Mouse (Mus musculus): ENCODE data around the gene Rai1. TPM values are rescaled to one million over a fixed set of nuclear protein-coding genes. Genes with fewer than 3 reads are reported as not detected.
A peak's percentile ranks its signal among the peaks of the same experiment; 100 is the strongest.

Gene Rai1
- polyA plus RNA-seq, 2 experiments, result 4.5 to 7.2 TPM

DNA sequence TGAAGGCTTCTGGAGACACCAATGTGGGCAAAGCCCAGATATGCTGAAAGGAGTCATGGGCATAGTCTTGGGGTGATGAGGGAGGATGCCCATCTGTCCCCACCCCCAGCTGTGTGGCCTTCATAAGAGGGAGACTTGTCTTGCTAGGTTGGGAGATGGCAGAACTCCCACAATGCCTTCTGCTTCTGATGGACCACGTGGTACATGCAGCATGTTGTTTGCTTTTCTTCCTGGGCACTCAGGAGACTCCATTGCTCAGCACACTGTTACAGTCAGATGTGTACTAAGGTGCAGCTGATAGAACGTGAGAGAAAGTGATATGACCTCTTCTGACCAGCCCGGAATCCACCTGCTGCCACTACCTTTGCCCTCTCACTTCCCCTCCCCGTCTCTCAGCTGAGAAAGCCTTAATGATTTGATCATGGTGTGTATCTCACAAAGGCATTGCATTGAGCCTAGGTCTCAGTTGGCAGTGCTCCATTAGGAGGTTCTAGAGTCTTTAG is 43.3 kb upstream of the Rai1 start:
- Histone ChIP-seq H3K4me1 (replicated peaks; ENCODE audit: control insufficient read depth in 2 of 2, insufficient read depth in 2 of 2, low read length in 1 of 2) (peaks cover 0 to 10% of the 10 kb centered on the region in 2 experiments; a peak in 1 of 4 replicates), H3K27me3 (ENCODE audit: control insufficient read depth, insufficient read depth, low read length) (no peaks in the 10 kb centered on the region), H3K4me3 (ENCODE audit: insufficient read depth in 1 of 2, low read depth in 2 of 2, low read length in 2 of 2) (no peak overlapping the region), H3K27ac (no peak overlapping the region), H3K9ac (replicated peaks) (no peak overlapping the region), H3K9me3 (ENCODE audit: control insufficient read depth, low read length) (no peaks in the 10 kb centered on the region), H3K4me2 (ENCODE audit: low read depth) (no peak overlapping the region), H3K36me3 (replicated peaks; ENCODE audit: control insufficient read depth, insufficient read depth, low read depth) (no peaks in the 10 kb centered on the region)
- 54% methylated on average over 4 of the region's 4 CpGs for WGBS (ENCODE audit: insufficient replicate concordance)
- ATAC-seq (ENCODE audit: insufficient read depth) (no peak), DNase-seq (ENCODE audit: low read depth in 3 of 3, low spot score in 3 of 3) (no peak)
- TF ChIP-seq EP300 (IDR thresholded peaks at IDR 0.05; ENCODE audit: low read depth) (no peak), CTCF (IDR thresholded peaks at IDR 0.05; ENCODE audit: low read depth) (no peak)

DNA sequence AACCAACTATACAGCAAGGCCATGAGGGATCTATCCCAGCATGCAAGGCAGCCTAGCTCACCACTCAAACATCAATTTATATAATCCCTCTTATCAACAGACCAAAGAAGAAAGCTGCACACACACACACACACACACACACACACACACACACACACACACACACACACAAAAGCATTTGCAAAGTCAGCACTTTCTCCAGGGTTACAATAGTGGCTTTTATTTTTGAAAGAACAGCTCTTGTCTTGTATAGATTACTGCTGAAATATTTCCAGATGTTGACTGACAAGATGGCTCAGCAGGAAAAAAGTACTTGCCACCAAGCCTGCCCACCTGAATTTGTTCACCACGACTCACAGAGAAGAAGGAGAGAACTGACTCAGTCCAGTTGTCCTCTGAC is 39.5 kb upstream of the Rai1 start:
- no peak overlapping the region for H3K27ac ChIP-seq
- no peaks in the 10 kb centered on the region for H3K4me1 ChIP-seq (replicated peaks; ENCODE audit: control insufficient read depth in 2 of 2, insufficient read depth in 2 of 2, low read length in 1 of 2)
- TF ChIP-seq EP300 (IDR thresholded peaks at IDR 0.05; ENCODE audit: low read depth) (no peak), CTCF (IDR thresholded peaks at IDR 0.05; ENCODE audit: low read depth) (no peak)
- no peak for DNase-seq (ENCODE audit: low read depth in 3 of 3, low spot score in 3 of 3)
- WGBS (ENCODE audit: insufficient replicate concordance), result 68% methylated on average over 1 of the region's 1 CpGs
- no peak overlapping the region for H3K9ac ChIP-seq (replicated peaks)
- no peaks in the 10 kb centered on the region for H3K27me3 ChIP-seq (ENCODE audit: control insufficient read depth, insufficient read depth, low read length)
- no peak overlapping the region for H3K4me3 ChIP-seq (ENCODE audit: insufficient read depth in 1 of 2, low read depth in 2 of 2, low read length in 2 of 2)
- H3K9me3 ChIP-seq (ENCODE audit: control insufficient read depth, low read length), result no peaks in the 10 kb centered on the region
- H3K4me2 ChIP-seq (ENCODE audit: low read depth), result no peak overlapping the region
- no peaks in the 10 kb centered on the region for H3K36me3 ChIP-seq (replicated peaks; ENCODE audit: control insufficient read depth, insufficient read depth, low read depth)
- ATAC-seq (ENCODE audit: insufficient read depth), result no peak

DNA sequence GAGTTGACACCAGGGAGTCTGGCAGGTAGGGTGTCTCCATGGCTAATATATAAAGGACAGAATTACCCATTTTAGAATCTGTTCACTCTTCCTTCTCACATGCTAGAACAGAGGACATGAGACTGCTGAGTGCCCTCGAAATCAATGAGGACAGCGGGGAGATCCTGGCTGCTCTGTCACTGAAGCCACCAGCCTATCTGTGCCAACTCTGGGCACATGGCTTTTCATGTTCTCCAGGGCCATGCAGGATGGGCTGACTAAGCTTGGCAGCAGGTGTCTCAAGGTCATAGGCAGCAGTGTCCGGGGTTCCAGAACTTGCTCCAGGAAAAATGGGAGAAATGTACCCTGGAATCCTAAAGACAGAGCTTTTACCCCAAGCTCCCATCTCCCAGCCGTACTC is 37.2 kb upstream of the Rai1 start:
- Histone ChIP-seq H3K36me3 (replicated peaks; ENCODE audit: control insufficient read depth, insufficient read depth, low read depth) (no peaks in the 10 kb centered on the region), H3K9me3 (ENCODE audit: control insufficient read depth, low read length) (no peaks in the 10 kb centered on the region), H3K4me2 (ENCODE audit: low read depth) (no peak overlapping the region), H3K9ac (replicated peaks) (no peak overlapping the region), H3K4me3 (ENCODE audit: insufficient read depth in 1 of 2, low read depth in 2 of 2, low read length in 2 of 2) (no peak overlapping the region), H3K27ac (no peak overlapping the region), H3K4me1 (replicated peaks; ENCODE audit: control insufficient read depth in 2 of 2, insufficient read depth in 2 of 2, low read length in 1 of 2) (0 out of 4 replicates have a peak, but pooled peaks cover 0 to 3% of the 10 kb centered on the region in 2 experiments), H3K27me3 (ENCODE audit: control insufficient read depth, insufficient read depth, low read length) (no peaks in the 10 kb centered on the region)
- WGBS (ENCODE audit: insufficient replicate concordance), result 64% methylated on average over 4 of the region's 4 CpGs
- TF ChIP-seq EP300 (IDR thresholded peaks at IDR 0.05; ENCODE audit: low read depth), result no peak
- TF ChIP-seq CTCF (IDR thresholded peaks at IDR 0.05; ENCODE audit: low read depth), result no peak
- ATAC-seq (ENCODE audit: insufficient read depth) (no peak), DNase-seq (ENCODE audit: low read depth in 3 of 3, low spot score in 3 of 3) (no peak)

DNA sequence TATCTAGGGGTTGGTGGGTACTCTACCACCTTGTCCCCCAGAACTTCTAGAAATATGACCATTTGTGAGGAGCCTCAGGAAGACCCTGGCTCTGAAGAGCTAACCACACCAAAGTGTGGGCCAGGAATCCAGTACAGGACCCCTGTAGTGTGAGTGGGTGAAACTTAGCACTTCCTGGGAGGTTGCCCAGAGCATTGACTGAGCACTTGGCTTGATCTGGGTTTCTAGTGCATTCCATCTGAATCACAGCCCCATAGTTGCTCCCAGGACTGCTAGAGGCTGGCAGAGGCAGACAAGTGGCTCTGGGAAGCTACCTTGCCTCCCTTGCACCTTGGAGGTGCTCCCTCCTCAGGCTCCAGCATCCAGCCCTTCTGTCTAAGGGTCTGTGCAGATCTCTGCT is 36.2 kb upstream of the Rai1 start:
- ATAC-seq (ENCODE audit: insufficient read depth) (no peak), DNase-seq (ENCODE audit: low read depth in 3 of 3, low spot score in 3 of 3) (no peak)
- no peak for TF ChIP-seq EP300 (IDR thresholded peaks at IDR 0.05; ENCODE audit: low read depth)
- no peak for TF ChIP-seq CTCF (IDR thresholded peaks at IDR 0.05; ENCODE audit: low read depth)
- Histone ChIP-seq H3K27ac (no peak overlapping the region), H3K9me3 (ENCODE audit: control insufficient read depth, low read length) (no peaks in the 10 kb centered on the region), H3K27me3 (ENCODE audit: control insufficient read depth, insufficient read depth, low read length) (no peaks in the 10 kb centered on the region), H3K4me2 (ENCODE audit: low read depth) (no peak overlapping the region), H3K9ac (replicated peaks) (no peak overlapping the region), H3K4me3 (ENCODE audit: insufficient read depth in 1 of 2, low read depth in 2 of 2, low read length in 2 of 2) (no peak overlapping the region), H3K36me3 (replicated peaks; ENCODE audit: control insufficient read depth, insufficient read depth, low read depth) (no peaks in the 10 kb centered on the region), H3K4me1 (replicated peaks; ENCODE audit: control insufficient read depth in 2 of 2, insufficient read depth in 2 of 2, low read length in 1 of 2) (0 out of 4 replicates have a peak, but pooled peaks cover 0 to 3% of the 10 kb centered on the region in 2 experiments)

DNA sequence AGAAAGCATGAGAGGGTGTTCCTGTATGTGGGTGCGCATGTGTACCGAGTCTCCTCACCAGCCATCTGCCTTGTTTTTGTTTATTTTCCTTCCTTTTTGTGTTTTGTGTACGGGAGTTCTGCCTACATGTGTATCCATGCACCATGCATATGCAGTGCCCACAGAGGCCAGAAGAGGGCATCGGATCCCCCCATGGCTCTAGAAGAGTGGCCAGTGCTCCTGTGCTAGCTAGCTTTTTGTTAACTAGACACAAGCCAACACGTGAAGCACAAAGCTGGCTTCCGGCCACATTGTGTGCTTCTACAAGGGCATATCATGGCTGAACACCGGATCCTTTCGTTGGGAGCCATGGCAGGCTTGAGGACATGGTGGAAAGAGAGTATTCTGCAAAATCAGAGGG is 34.2 kb upstream of the Rai1 start:
- H3K4me1 ChIP-seq (replicated peaks; ENCODE audit: control insufficient read depth in 2 of 2, insufficient read depth in 2 of 2, low read length in 1 of 2), result 0 out of 4 replicates have a peak, but pooled peaks cover 0 to 3% of the 10 kb centered on the region in 2 experiments
- H3K9me3 ChIP-seq (ENCODE audit: control insufficient read depth, low read length), result no peaks in the 10 kb centered on the region
- 28% methylated on average over 8 of the region's 8 CpGs for WGBS (ENCODE audit: insufficient replicate concordance)
- H3K4me2 ChIP-seq (ENCODE audit: low read depth), result no peak overlapping the region
- TF ChIP-seq CTCF (IDR thresholded peaks at IDR 0.05; ENCODE audit: low read depth) (peak; percentile 83), EP300 (IDR thresholded peaks at IDR 0.05; ENCODE audit: low read depth) (no peak)
- ATAC-seq (ENCODE audit: insufficient read depth) (no peak), DNase-seq (ENCODE audit: low read depth in 3 of 3, low spot score in 3 of 3) (peak in 1 of 3 experiments; percentile 28)
- H3K27ac ChIP-seq, result no peak overlapping the region
- H3K9ac ChIP-seq (replicated peaks), result no peak overlapping the region
- H3K4me3 ChIP-seq (ENCODE audit: insufficient read depth in 1 of 2, low read depth in 2 of 2, low read length in 2 of 2), result no peak overlapping the region
- H3K36me3 ChIP-seq (replicated peaks; ENCODE audit: control insufficient read depth, insufficient read depth, low read depth), result no peaks in the 10 kb centered on the region
- no peaks in the 10 kb centered on the region for H3K27me3 ChIP-seq (ENCODE audit: control insufficient read depth, insufficient read depth, low read length)
